Mouse (Mus musculus): ENCODE measurements around the gene Alkal2. TPM values are rescaled to one million over a fixed set of nuclear protein-coding genes. Genes with fewer than 3 reads are reported as not detected.

Gene Alkal2
- polyA plus RNA-seq, 1 experiment: not detected

- no peak overlapping the region for H3K27ac ChIP-seq (ENCODE audit: insufficient read depth, low read depth, low read length)
- H3K4me1 ChIP-seq (ENCODE audit: control insufficient read depth, insufficient read depth, low read length): no peaks in the 10 kb centered on the region
- TF ChIP-seq CTCF (IDR thresholded peaks at IDR 0.05; ENCODE audit: low read depth, low read length): no peak
- no peak for TF ChIP-seq POLR2A (IDR thresholded peaks at IDR 0.05; ENCODE audit: borderline replicate concordance, low read depth, low read length)
- peak overlapping the region; percentile 35; the same call in 1 of the 2 replicates for H3K4me3 ChIP-seq (ENCODE audit: insufficient read depth, low read length)
Measured at GRCm38 (mm10) chr12:30884622-30885230, 604 bp downstream of the Alkal2 start.

GRCm38 (mm10) chr12:30885891-30886290 lies 1.8 kb downstream of the Alkal2 start:
- TF ChIP-seq CTCF (IDR thresholded peaks at IDR 0.05; ENCODE audit: low read depth, low read length) (no peak), POLR2A (IDR thresholded peaks at IDR 0.05; ENCODE audit: borderline replicate concordance, low read depth, low read length) (no peak)
- no peak overlapping the region for H3K27ac ChIP-seq (ENCODE audit: insufficient read depth, low read depth, low read length)

GRCm38 (mm10) chr12:30888003-30888402 lies 3.9 kb downstream of the Alkal2 start:
- TF ChIP-seq CTCF (IDR thresholded peaks at IDR 0.05; ENCODE audit: low read depth, low read length) (no peak), POLR2A (IDR thresholded peaks at IDR 0.05; ENCODE audit: borderline replicate concordance, low read depth, low read length) (no peak)
- H3K4me3 ChIP-seq (ENCODE audit: insufficient read depth, low read length): no peak overlapping the region
- no peak overlapping the region for H3K27ac ChIP-seq (ENCODE audit: insufficient read depth, low read depth, low read length)
- no peaks in the 10 kb centered on the region for H3K4me1 ChIP-seq (ENCODE audit: control insufficient read depth, insufficient read depth, low read length)

More at GRCm38 (mm10) chr12:30885891-30886290, 1.8 kb downstream of the Alkal2 start:
- H3K4me3 ChIP-seq (ENCODE audit: insufficient read depth, low read length): no peak overlapping the region
- no peaks in the 10 kb centered on the region for H3K4me1 ChIP-seq (ENCODE audit: control insufficient read depth, insufficient read depth, low read length)

GRCm38 (mm10) chr12:30890067-30890466 lies 5.9 kb downstream of the Alkal2 start:
- H3K4me3 ChIP-seq (ENCODE audit: insufficient read depth, low read length): no peak overlapping the region
- no peak overlapping the region for H3K27ac ChIP-seq (ENCODE audit: insufficient read depth, low read depth, low read length)
- H3K4me1 ChIP-seq (ENCODE audit: control insufficient read depth, insufficient read depth, low read length): no peaks in the 10 kb centered on the region
- TF ChIP-seq CTCF (IDR thresholded peaks at IDR 0.05; ENCODE audit: low read depth, low read length) (no peak), POLR2A (IDR thresholded peaks at IDR 0.05; ENCODE audit: borderline replicate concordance, low read depth, low read length) (no peak)

- Histone ChIP-seq H3K4me3 (ENCODE audit: insufficient read depth, low read length) (no peak overlapping the region), H3K4me1 (ENCODE audit: control insufficient read depth, insufficient read depth, low read length) (no peaks in the 10 kb centered on the region), H3K27ac (ENCODE audit: insufficient read depth, low read depth, low read length) (no peak overlapping the region)
- TF ChIP-seq CTCF (IDR thresholded peaks at IDR 0.05; ENCODE audit: low read depth, low read length) (no peak), POLR2A (IDR thresholded peaks at IDR 0.05; ENCODE audit: borderline replicate concordance, low read depth, low read length) (no peak)
Measured at GRCm38 (mm10) chr12:30891438-30891837, 7.3 kb downstream of the Alkal2 start.

- TF ChIP-seq POLR2A (IDR thresholded peaks at IDR 0.05; ENCODE audit: borderline replicate concordance, low read depth, low read length) (no peak), CTCF (IDR thresholded peaks at IDR 0.05; ENCODE audit: low read depth, low read length) (no peak)
- no peak overlapping the region for H3K27ac ChIP-seq (ENCODE audit: insufficient read depth, low read depth, low read length)
Measured at GRCm38 (mm10) chr12:30897039-30897438, 12.9 kb downstream of the Alkal2 start.

GRCm38 (mm10) chr12:30908658-30909057 lies 24.5 kb downstream of the Alkal2 start:
- Histone ChIP-seq H3K27ac (ENCODE audit: insufficient read depth, low read depth, low read length) (no peak overlapping the region), H3K4me1 (ENCODE audit: control insufficient read depth, insufficient read depth, low read length) (peaks cover 6% of the 10 kb centered on the region), H3K4me3 (ENCODE audit: insufficient read depth, low read length) (no peak overlapping the region)
- TF ChIP-seq POLR2A (IDR thresholded peaks at IDR 0.05; ENCODE audit: borderline replicate concordance, low read depth, low read length) (no peak), CTCF (IDR thresholded peaks at IDR 0.05; ENCODE audit: low read depth, low read length) (no peak)

More at GRCm38 (mm10) chr12:30897039-30897438, 12.9 kb downstream of the Alkal2 start:
- Histone ChIP-seq H3K4me3 (ENCODE audit: insufficient read depth, low read length) (no peak overlapping the region), H3K4me1 (ENCODE audit: control insufficient read depth, insufficient read depth, low read length) (no peaks in the 10 kb centered on the region)

GRCm38 (mm10) chr12:30909881-30910280 lies 25.8 kb downstream of the Alkal2 start:
- no peak overlapping the region for H3K27ac ChIP-seq (ENCODE audit: insufficient read depth, low read depth, low read length)
- H3K4me3 ChIP-seq (ENCODE audit: insufficient read depth, low read length): no peak overlapping the region

GRCm38 (mm10) chr12:30910860-30911259 lies 26.7 kb downstream of the Alkal2 start:
- H3K27ac ChIP-seq (ENCODE audit: insufficient read depth, low read depth, low read length): 0 out of 2 replicates have a peak overlapping the region, but pooled peaks have one; percentile 24
- H3K4me1 ChIP-seq (ENCODE audit: control insufficient read depth, insufficient read depth, low read length): peaks cover 6% of the 10 kb centered on the region
- H3K4me3 ChIP-seq (ENCODE audit: insufficient read depth, low read length): peak overlapping the region; percentile 81
- TF ChIP-seq CTCF (IDR thresholded peaks at IDR 0.05; ENCODE audit: low read depth, low read length) (no peak), POLR2A (IDR thresholded peaks at IDR 0.05; ENCODE audit: borderline replicate concordance, low read depth, low read length) (no peak)

More at GRCm38 (mm10) chr12:30909881-30910280, 25.8 kb downstream of the Alkal2 start:
- peaks cover 6% of the 10 kb centered on the region for H3K4me1 ChIP-seq (ENCODE audit: control insufficient read depth, insufficient read depth, low read length)
- TF ChIP-seq CTCF (IDR thresholded peaks at IDR 0.05; ENCODE audit: low read depth, low read length) (no peak), POLR2A (IDR thresholded peaks at IDR 0.05; ENCODE audit: borderline replicate concordance, low read depth, low read length) (no peak)

GRCm38 (mm10) chr12:30911261-30912047 lies 27.3 kb downstream of the Alkal2 start, which contains the start of the genes Acp1 and Sh3yl1:
Acp1 (minus strand) TSS chr12:30911589.
Sh3yl1 (plus strand) TSS chr12:30911668.
- no peak; the same call in 1 of the 2 replicates for TF ChIP-seq POLR2A (IDR thresholded peaks at IDR 0.05; ENCODE audit: borderline replicate concordance, low read depth, low read length)
- H3K4me1 ChIP-seq (ENCODE audit: control insufficient read depth, insufficient read depth, low read length): peaks cover 6% of the 10 kb centered on the region
- H3K27ac ChIP-seq (ENCODE audit: insufficient read depth, low read depth, low read length): peak within 1 kb of the TSS; percentile 24; the same call in 1 of the 2 replicates

More at GRCm38 (mm10) chr12:30911261-30912047, 27.3 kb downstream of the Alkal2 start, which contains the start of the genes Acp1 and Sh3yl1:
- H3K4me3 ChIP-seq (ENCODE audit: insufficient read depth, low read length): peak within 1 kb of the TSS; percentile 81
